Mouse (Mus musculus): ENCODE measurements around the gene Tle2. TPM values are rescaled to one million over a fixed set of nuclear protein-coding genes. Genes with fewer than 3 reads are reported as not detected.

Gene Tle2
- polyA plus RNA-seq, 1 experiment from 2014 or later, result 29.9 TPM

- peak; percentile 93 for DNase-seq (ENCODE audit: low spot score)
- H3K36me3 ChIP-seq (ENCODE audit: insufficient read depth, low read length), result no peaks in the 10 kb centered on the region
- peak; percentile 93 for TF ChIP-seq CTCF (IDR thresholded peaks at IDR 0.05)
- no peak for TF ChIP-seq EP300 (IDR thresholded peaks at IDR 0.05)
- peaks cover 10% of the 10 kb centered on the region; the same call in 1 of the 2 replicates for H3K4me1 ChIP-seq (ENCODE audit: insufficient read depth, low read depth, low read length)
- no peaks in the 10 kb centered on the region for H3K27me3 ChIP-seq (replicated peaks; ENCODE audit: insufficient read depth, low read length)
- H3K27ac ChIP-seq (ENCODE audit: low read length), result peak overlapping the region; percentile 81
- peak; percentile 43 for ATAC-seq
- peak overlapping the region; percentile 38 for H3K4me3 ChIP-seq (ENCODE audit: low read depth, low read length)
- H3K4me2 ChIP-seq (replicated peaks; ENCODE audit: low read depth, low read length), result peak overlapping the region; percentile 62
- H3K9ac ChIP-seq (replicated peaks; ENCODE audit: low read depth), result no peak overlapping the region
- H3K9me3 ChIP-seq (ENCODE audit: low read length), result no peaks in the 10 kb centered on the region
- 16% methylated on average over 29 of the region's 29 CpGs for WGBS
These were observed 30.8 kb downstream of the Tle2 start for GRCm38 (mm10) chr10:81604968-81605665.

DNA sequence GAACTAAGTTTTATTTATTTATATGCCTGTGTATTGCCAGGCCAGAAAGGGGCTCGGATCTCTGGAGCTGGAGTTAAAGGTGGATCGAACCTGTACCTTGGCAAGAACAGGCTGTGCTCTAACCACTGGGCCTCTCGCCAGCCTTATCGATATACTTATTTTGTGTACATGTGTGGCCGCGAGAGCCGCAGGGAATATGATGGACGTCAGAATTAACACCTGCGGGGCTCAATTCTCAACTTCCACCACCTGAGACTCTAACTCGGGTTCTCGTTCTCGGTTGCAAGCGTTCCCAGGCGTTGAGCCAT, 31.3 kb downstream of the Tle2 start:
- TF ChIP-seq EP300 (IDR thresholded peaks at IDR 0.05) (no peak), CTCF (IDR thresholded peaks at IDR 0.05) (no peak)
- DNase-seq (ENCODE audit: low spot score), result no peak
- Histone ChIP-seq H3K27ac (ENCODE audit: low read length) (peak overlapping the region; percentile 81), H3K4me3 (ENCODE audit: low read depth, low read length) (peak overlapping the region; percentile 38), H3K4me2 (replicated peaks; ENCODE audit: low read depth, low read length) (peak overlapping the region; percentile 62), H3K9ac (replicated peaks; ENCODE audit: low read depth) (no peak overlapping the region), H3K9me3 (ENCODE audit: low read length) (no peaks in the 10 kb centered on the region), H3K36me3 (ENCODE audit: insufficient read depth, low read length) (no peaks in the 10 kb centered on the region), H3K27me3 (replicated peaks; ENCODE audit: insufficient read depth, low read length) (no peaks in the 10 kb centered on the region), H3K4me1 (ENCODE audit: insufficient read depth, low read depth, low read length) (peaks cover 9% of the 10 kb centered on the region; the same call in 1 of the 2 replicates)
- 1% methylated on average over 14 of the region's 14 CpGs for WGBS
- ATAC-seq, result no peak

GRCm38 (mm10) chr10:81605974-81606751, 31.8 kb downstream of the Tle2 start, which contains the start of gene BC025920:
BC025920 (plus strand) TSS chr10:81606270.
- no peaks in the 10 kb centered on the region for H3K36me3 ChIP-seq (ENCODE audit: insufficient read depth, low read length)
- peak; percentile 88 for TF ChIP-seq EP300 (IDR thresholded peaks at IDR 0.05)
- 0 out of 2 replicates have a peak, but pooled peaks have one; percentile 11 for TF ChIP-seq CTCF (IDR thresholded peaks at IDR 0.05)
- no peaks in the 10 kb centered on the region; the same call in 1 of the 2 replicates for H3K9me3 ChIP-seq (ENCODE audit: low read length)
- peak; percentile 92 for ATAC-seq
- peak within 1 kb of the TSS; percentile 26; the same call in 1 of the 2 replicates for H3K9ac ChIP-seq (replicated peaks; ENCODE audit: low read depth)
- H3K4me3 ChIP-seq (ENCODE audit: low read depth, low read length), result peak within 1 kb of the TSS; percentile 45
- peak; percentile 99 for DNase-seq (ENCODE audit: low spot score)
- peaks cover 7% of the 10 kb centered on the region; the same call in 1 of the 2 replicates for H3K4me1 ChIP-seq (ENCODE audit: insufficient read depth, low read depth, low read length)
- under 1% methylated on average over 39 of the region's 39 CpGs for WGBS
- H3K27me3 ChIP-seq (replicated peaks; ENCODE audit: insufficient read depth, low read length), result no peaks in the 10 kb centered on the region
- H3K27ac ChIP-seq (ENCODE audit: low read length), result peak within 1 kb of the TSS; percentile 84
- peak within 1 kb of the TSS; percentile 62 for H3K4me2 ChIP-seq (replicated peaks; ENCODE audit: low read depth, low read length)

GRCm38 (mm10) chr10:81608308-81608707, 33.9 kb downstream of the Tle2 start:
- Histone ChIP-seq H3K27me3 (replicated peaks; ENCODE audit: insufficient read depth, low read length) (no peaks in the 10 kb centered on the region), H3K27ac (ENCODE audit: low read length) (no peak overlapping the region), H3K4me3 (ENCODE audit: low read depth, low read length) (no peak overlapping the region), H3K9ac (replicated peaks; ENCODE audit: low read depth) (no peak overlapping the region), H3K9me3 (ENCODE audit: low read length) (no peaks in the 10 kb centered on the region; the same call in 1 of the 2 replicates), H3K4me2 (replicated peaks; ENCODE audit: low read depth, low read length) (no peak overlapping the region), H3K36me3 (ENCODE audit: insufficient read depth, low read length) (no peaks in the 10 kb centered on the region), H3K4me1 (ENCODE audit: insufficient read depth, low read depth, low read length) (no peaks in the 10 kb centered on the region; the same call in 1 of the 2 replicates)
- no peak for ATAC-seq
- DNase-seq (ENCODE audit: low spot score), result no peak
- WGBS, result 97% methylated on average over 1 of the region's 1 CpGs
- TF ChIP-seq EP300 (IDR thresholded peaks at IDR 0.05) (no peak), CTCF (IDR thresholded peaks at IDR 0.05) (peak; percentile 42)

DNA sequence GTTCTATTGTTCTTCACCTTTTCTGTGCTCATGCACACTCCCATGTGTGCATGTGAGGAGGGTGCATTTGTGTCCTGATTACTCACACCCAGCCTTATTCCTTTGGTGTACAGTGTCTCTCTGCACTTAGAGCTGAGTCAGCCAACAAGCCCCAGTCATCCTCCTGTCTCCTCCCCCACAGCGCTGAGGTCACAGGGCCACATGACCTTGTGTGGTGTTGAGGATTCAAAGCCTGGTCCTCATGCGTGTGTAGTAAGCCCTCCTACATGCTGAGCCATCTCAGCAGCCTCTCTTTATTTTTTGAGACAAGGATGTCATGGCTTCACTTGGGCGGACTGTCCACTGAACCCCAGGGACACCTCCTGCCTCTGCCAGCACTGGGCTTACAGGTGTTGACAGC, 38.4 kb downstream of the Tle2 start:
- Histone ChIP-seq H3K9ac (replicated peaks; ENCODE audit: low read depth) (no peak overlapping the region), H3K27me3 (replicated peaks; ENCODE audit: insufficient read depth, low read length) (no peaks in the 10 kb centered on the region), H3K4me2 (replicated peaks; ENCODE audit: low read depth, low read length) (no peak overlapping the region), H3K9me3 (ENCODE audit: low read length) (no peaks in the 10 kb centered on the region; the same call in 1 of the 2 replicates), H3K4me1 (ENCODE audit: insufficient read depth, low read depth, low read length) (no peaks in the 10 kb centered on the region), H3K27ac (ENCODE audit: low read length) (no peak overlapping the region), H3K4me3 (ENCODE audit: low read depth, low read length) (no peak overlapping the region), H3K36me3 (ENCODE audit: insufficient read depth, low read length) (no peaks in the 10 kb centered on the region)
- TF ChIP-seq CTCF (IDR thresholded peaks at IDR 0.05) (no peak), EP300 (IDR thresholded peaks at IDR 0.05) (no peak)
- ATAC-seq (no peak), DNase-seq (ENCODE audit: low spot score) (no peak)
- 63% methylated on average over 3 of the region's 3 CpGs for WGBS

GRCm38 (mm10) chr10:81615486-81615885, 41.1 kb downstream of the Tle2 start:
- Histone ChIP-seq H3K4me2 (replicated peaks; ENCODE audit: low read depth, low read length) (no peak overlapping the region), H3K27me3 (replicated peaks; ENCODE audit: insufficient read depth, low read length) (no peaks in the 10 kb centered on the region), H3K4me3 (ENCODE audit: low read depth, low read length) (no peak overlapping the region), H3K36me3 (ENCODE audit: insufficient read depth, low read length) (no peaks in the 10 kb centered on the region), H3K9me3 (ENCODE audit: low read length) (no peaks in the 10 kb centered on the region; the same call in none of the 2 replicates), H3K9ac (replicated peaks; ENCODE audit: low read depth) (no peak overlapping the region), H3K27ac (ENCODE audit: low read length) (no peak overlapping the region), H3K4me1 (ENCODE audit: insufficient read depth, low read depth, low read length) (no peaks in the 10 kb centered on the region)
- no peak for ATAC-seq
- no peak for DNase-seq (ENCODE audit: low spot score)
- 54% methylated on average over 6 of the region's 6 CpGs for WGBS
- no peak for TF ChIP-seq EP300 (IDR thresholded peaks at IDR 0.05)
- TF ChIP-seq CTCF (IDR thresholded peaks at IDR 0.05), result no peak

Measured in lung, postnatal 0 days (tissue).